Mouse (Mus musculus): ENCODE measurements at regions not wholly inside any gene's neighbourhood (a gene's known extent, or its start where the extent isn't known, plus 50 kb on each side); places are given as distances from the start of the nearest gene placed in this dataset.

DNA sequence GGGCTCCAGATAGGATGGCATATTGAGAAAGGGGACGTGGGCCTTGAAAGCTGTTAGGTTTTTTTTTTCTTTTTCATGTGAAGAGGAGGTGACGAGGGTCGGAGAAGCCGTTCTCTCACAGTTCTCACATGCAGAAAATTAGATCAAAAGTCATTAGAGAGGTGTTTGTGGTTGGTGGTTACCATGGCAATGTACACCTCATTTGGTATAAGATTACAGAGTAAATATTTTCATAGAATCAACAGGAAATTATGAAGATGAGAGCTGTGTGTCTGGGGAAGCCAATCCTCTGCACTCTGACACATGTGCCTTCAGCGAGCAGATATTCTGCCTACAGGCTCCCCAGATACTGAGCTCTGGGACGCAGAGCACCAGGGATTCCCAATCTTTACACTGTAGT, 232.5 kb downstream of the 3110018I06Rik start:
- no peak overlapping the region for H3K9ac ChIP-seq (replicated peaks; ENCODE audit: low read length, poor library complexity, severe bottlenecking)
- no peak overlapping the region for H3K27ac ChIP-seq (ENCODE audit: low read depth, low read length)
- no peak for DNase-seq (ENCODE audit: low spot score)
- WGBS, result 74% methylated on average over 6 of the region's 6 CpGs
- no peak for ATAC-seq (ENCODE audit: low FRiP score)
- H3K4me2 ChIP-seq (ENCODE audit: low read depth, low read length, poor library complexity, severe bottlenecking), result no peak overlapping the region
- peaks cover 10% of the 10 kb centered on the region; the same call in 1 of the 2 replicates for H3K4me1 ChIP-seq (ENCODE audit: insufficient read depth, low read length)
- TF ChIP-seq CTCF (IDR thresholded peaks at IDR 0.05), result no peak
- H3K9me3 ChIP-seq (ENCODE audit: low read length), result no peaks in the 10 kb centered on the region
- H3K36me3 ChIP-seq (ENCODE audit: insufficient read depth, low read length), result no peaks in the 10 kb centered on the region
- H3K27me3 ChIP-seq (ENCODE audit: insufficient read depth, low read length), result no peaks in the 10 kb centered on the region
- H3K4me3 ChIP-seq (ENCODE audit: low read depth, low read length), result no peak overlapping the region

DNA sequence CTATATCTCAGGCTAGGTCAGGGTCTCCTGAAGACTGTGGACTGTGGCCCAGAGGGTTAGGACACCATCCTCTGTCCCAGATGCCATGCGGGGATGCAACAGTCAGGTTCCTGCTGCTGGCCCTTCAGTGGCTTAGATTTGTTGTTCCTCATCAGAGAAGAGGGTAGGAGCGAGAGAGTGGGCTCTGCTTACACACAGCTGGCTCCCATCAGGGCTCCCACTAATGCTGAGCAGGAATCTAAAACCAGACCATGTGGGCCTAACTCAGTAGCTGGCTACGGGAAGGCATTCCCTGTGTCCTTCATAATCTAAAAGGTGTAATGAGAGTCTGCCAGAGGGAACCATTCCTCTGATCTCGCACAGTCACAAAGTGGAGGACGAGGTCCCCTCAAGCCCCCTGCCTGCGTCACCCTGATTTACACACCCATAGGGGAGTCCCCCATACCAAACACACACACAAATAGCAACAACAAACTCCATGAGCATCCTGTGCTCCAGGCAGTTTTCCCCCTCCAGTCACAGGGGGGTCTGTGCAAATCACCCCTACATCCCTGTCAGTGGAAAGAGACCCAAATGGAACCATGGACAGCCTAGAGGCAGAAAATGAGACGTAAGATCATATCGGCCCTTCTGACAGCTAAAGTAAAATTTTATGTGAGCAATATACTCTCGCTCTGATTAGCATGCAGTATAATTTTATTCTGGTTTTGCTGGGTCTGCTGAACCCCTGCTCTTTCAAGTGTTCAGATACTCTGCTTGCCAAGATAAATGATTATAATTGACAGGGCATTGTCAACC, 234.8 kb downstream of the 3110018I06Rik start:
- no peak overlapping the region for H3K27ac ChIP-seq (ENCODE audit: low read depth, low read length)
- no peak overlapping the region for H3K4me2 ChIP-seq (ENCODE audit: low read depth, low read length, poor library complexity, severe bottlenecking)
- H3K27me3 ChIP-seq (ENCODE audit: insufficient read depth, low read length), result no peaks in the 10 kb centered on the region

DNA sequence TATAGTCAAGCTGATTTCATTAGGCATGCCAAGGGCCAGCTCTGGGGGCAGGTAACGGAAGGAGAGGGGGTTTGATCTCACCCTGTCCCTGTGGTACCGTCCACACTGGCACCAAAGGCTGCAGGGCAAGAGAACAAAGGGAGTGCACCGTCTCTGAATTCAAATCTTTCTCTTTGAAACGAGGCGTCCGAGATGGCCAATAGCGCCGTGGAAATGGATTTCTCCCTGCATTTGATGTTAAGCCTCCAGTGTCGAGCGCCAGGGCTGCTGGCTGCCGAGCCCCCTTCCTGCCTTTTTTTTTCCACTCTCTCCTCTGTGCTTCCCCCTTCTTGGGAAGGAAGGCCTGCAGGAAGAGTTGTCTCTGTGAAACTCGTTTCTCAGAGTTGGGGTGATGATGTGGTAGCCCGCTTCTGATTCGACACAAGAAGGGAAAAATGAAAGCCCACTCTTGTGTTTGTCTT, 235.5 kb downstream of the 3110018I06Rik start:
- no peak for ATAC-seq (ENCODE audit: low FRiP score)
- Histone ChIP-seq H3K27ac (ENCODE audit: low read depth, low read length) (no peak overlapping the region), H3K27me3 (ENCODE audit: insufficient read depth, low read length) (no peaks in the 10 kb centered on the region), H3K4me2 (ENCODE audit: low read depth, low read length, poor library complexity, severe bottlenecking) (0 out of 2 replicates have a peak overlapping the region, but pooled peaks have one; percentile 12), H3K4me1 (ENCODE audit: insufficient read depth, low read length) (peaks cover 10% of the 10 kb centered on the region; the same call in 1 of the 2 replicates), H3K36me3 (ENCODE audit: insufficient read depth, low read length) (no peaks in the 10 kb centered on the region), H3K4me3 (ENCODE audit: low read depth, low read length) (no peak overlapping the region), H3K9me3 (ENCODE audit: low read length) (no peaks in the 10 kb centered on the region), H3K9ac (replicated peaks; ENCODE audit: low read length, poor library complexity, severe bottlenecking) (no peak overlapping the region)
- no peak for DNase-seq (ENCODE audit: low spot score)
- no peak for TF ChIP-seq CTCF (IDR thresholded peaks at IDR 0.05)
- 18% methylated on average over 14 of the region's 14 CpGs for WGBS

More for the DNA sequence above, 234.8 kb downstream of the 3110018I06Rik start:
- H3K36me3 ChIP-seq (ENCODE audit: insufficient read depth, low read length), result no peaks in the 10 kb centered on the region
- ATAC-seq (ENCODE audit: low FRiP score), result no peak
- no peak overlapping the region for H3K4me3 ChIP-seq (ENCODE audit: low read depth, low read length)
- H3K4me1 ChIP-seq (ENCODE audit: insufficient read depth, low read length), result peaks cover 10% of the 10 kb centered on the region; the same call in 1 of the 2 replicates
- no peak overlapping the region for H3K9ac ChIP-seq (replicated peaks; ENCODE audit: low read length, poor library complexity, severe bottlenecking)
- WGBS, result 69% methylated on average over 9 of the region's 9 CpGs
- H3K9me3 ChIP-seq (ENCODE audit: low read length), result no peaks in the 10 kb centered on the region
- DNase-seq (ENCODE audit: low spot score), result no peak
- TF ChIP-seq CTCF (IDR thresholded peaks at IDR 0.05), result no peak

DNA sequence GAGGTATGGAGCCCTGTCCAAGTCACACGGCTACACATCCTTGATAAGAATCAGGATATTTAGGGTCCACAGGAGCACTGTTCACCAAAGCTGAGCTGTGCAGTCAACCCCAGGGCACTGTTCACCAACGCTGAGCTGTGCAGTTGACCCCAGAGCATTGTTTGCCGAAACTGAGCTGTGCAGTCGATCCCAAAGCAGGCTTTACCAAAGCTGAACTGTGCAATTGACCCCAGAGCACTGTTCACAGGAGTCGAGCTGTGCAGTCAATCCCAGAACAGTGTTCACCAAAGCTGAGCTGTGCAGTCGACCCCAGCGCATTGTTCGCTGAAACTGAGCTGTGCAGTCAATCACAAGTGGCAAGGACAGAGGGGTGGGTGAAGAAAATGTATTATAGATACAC, 236.0 kb downstream of the 3110018I06Rik start:
- Histone ChIP-seq H3K36me3 (ENCODE audit: insufficient read depth, low read length) (no peaks in the 10 kb centered on the region), H3K9ac (replicated peaks; ENCODE audit: low read length, poor library complexity, severe bottlenecking) (no peak overlapping the region), H3K27me3 (ENCODE audit: insufficient read depth, low read length) (no peaks in the 10 kb centered on the region), H3K4me2 (ENCODE audit: low read depth, low read length, poor library complexity, severe bottlenecking) (no peak overlapping the region), H3K27ac (ENCODE audit: low read depth, low read length) (no peak overlapping the region), H3K4me3 (ENCODE audit: low read depth, low read length) (no peak overlapping the region), H3K4me1 (ENCODE audit: insufficient read depth, low read length) (peaks cover 10% of the 10 kb centered on the region; the same call in 1 of the 2 replicates), H3K9me3 (ENCODE audit: low read length) (no peaks in the 10 kb centered on the region)
- DNase-seq (ENCODE audit: low spot score), result no peak
- ATAC-seq (ENCODE audit: low FRiP score), result no peak
- 27% methylated on average over 8 of the region's 8 CpGs for WGBS
- TF ChIP-seq CTCF (IDR thresholded peaks at IDR 0.05), result no peak

DNA sequence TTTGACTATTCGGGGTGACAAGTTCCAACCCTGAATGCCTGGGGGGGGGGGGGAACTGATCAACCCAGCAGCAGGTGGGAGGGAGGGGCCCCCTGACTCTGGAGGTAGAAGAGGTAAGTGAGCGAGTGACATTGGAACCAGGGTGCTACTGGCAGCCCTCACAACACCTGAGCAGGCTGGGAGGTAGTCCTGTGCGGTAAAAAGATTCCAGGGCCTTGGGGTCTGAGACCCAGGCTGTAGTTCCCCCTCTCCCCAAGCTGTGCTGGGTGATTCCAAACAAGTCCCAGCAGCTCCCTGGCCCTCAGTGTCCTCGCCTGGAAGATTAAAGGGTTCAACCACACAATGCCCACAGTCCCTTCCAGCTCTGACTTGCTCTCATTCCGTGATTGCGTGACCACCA, 240.4 kb downstream of the 3110018I06Rik start:
- H3K36me3 ChIP-seq (ENCODE audit: insufficient read depth, low read length), result no peaks in the 10 kb centered on the region

DNA sequence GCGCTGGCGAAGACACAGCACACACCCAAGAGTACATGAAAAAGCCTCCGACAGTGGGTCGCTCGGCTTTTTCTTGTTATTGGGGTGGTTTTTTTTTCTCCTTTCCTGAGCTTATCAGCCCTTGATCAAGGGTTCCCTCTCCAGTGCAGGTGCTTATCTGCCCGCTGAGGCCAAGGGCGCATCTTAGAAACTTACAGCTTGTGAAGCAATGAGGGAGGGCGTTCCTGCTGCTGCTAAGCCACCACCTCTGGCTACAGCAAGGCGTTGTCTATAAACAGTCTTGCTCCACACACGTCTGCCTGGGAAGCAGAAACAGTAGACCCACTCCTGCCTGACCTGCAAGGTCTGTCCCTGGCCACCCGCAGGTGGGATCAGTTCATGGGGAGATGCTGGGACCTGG, 240.9 kb downstream of the 3110018I06Rik start:
- Histone ChIP-seq H3K4me1 (ENCODE audit: insufficient read depth, low read length) (peaks cover 3% of the 10 kb centered on the region; the same call in 1 of the 2 replicates), H3K27ac (ENCODE audit: low read depth, low read length) (no peak overlapping the region), H3K36me3 (ENCODE audit: insufficient read depth, low read length) (no peaks in the 10 kb centered on the region), H3K27me3 (ENCODE audit: insufficient read depth, low read length) (no peaks in the 10 kb centered on the region), H3K4me2 (ENCODE audit: low read depth, low read length, poor library complexity, severe bottlenecking) (no peak overlapping the region), H3K9me3 (ENCODE audit: low read length) (no peaks in the 10 kb centered on the region), H3K9ac (replicated peaks; ENCODE audit: low read length, poor library complexity, severe bottlenecking) (no peak overlapping the region), H3K4me3 (ENCODE audit: low read depth, low read length) (no peak overlapping the region)
- WGBS, result 77% methylated on average over 11 of the region's 11 CpGs
- no peak for TF ChIP-seq CTCF (IDR thresholded peaks at IDR 0.05)
- no peak for DNase-seq (ENCODE audit: low spot score)
- ATAC-seq (ENCODE audit: low FRiP score), result no peak

More for the DNA sequence above, 240.4 kb downstream of the 3110018I06Rik start:
- Histone ChIP-seq H3K9ac (replicated peaks; ENCODE audit: low read length, poor library complexity, severe bottlenecking) (no peak overlapping the region), H3K9me3 (ENCODE audit: low read length) (no peaks in the 10 kb centered on the region), H3K27ac (ENCODE audit: low read depth, low read length) (no peak overlapping the region), H3K4me1 (ENCODE audit: insufficient read depth, low read length) (peaks cover 3% of the 10 kb centered on the region; the same call in 1 of the 2 replicates), H3K27me3 (ENCODE audit: insufficient read depth, low read length) (no peaks in the 10 kb centered on the region), H3K4me2 (ENCODE audit: low read depth, low read length, poor library complexity, severe bottlenecking) (no peak overlapping the region), H3K4me3 (ENCODE audit: low read depth, low read length) (no peak overlapping the region)
- DNase-seq (ENCODE audit: low spot score) (no peak), ATAC-seq (ENCODE audit: low FRiP score) (no peak)
- WGBS, result 69% methylated on average over 6 of the region's 6 CpGs
- TF ChIP-seq CTCF (IDR thresholded peaks at IDR 0.05), result no peak

Data from midbrain, postnatal 0 days (tissue).